Mouse (Mus musculus) olfactory bulb, adult 2 months (tissue): ENCODE data around the gene Vil1.
"Not testable (repeated sequence)": the region's sequence is repeated elsewhere in the genome, so short reads cannot be mapped to it uniquely, and the experiment has no call there.

Source experiments
- CTCF ChIP-seq: fragments of 200-500 bp; IDR thresholded peaks from 2 replicates; pipeline ENCODE4 v1.5.1; 2012; ENCODE audit warnings: low read depth, mild to moderate bottlenecking, low read length, moderate library complexity; ENCODE audit not compliant: insufficient read depth
- POLR2A ChIP-seq: fragments of 200-500 bp; IDR thresholded peaks from 2 replicates; pipeline ENCODE4 v1.6.1; 2012; ENCODE audit warnings: mild to moderate bottlenecking, low read depth, low read length, moderate library complexity; ENCODE audit not compliant: insufficient read depth

GRCm38 (mm10) chr1:74396456-74397222 is 12.5 kb upstream of the Vil1 start:
- not testable (repeated sequence) for TF ChIP-seq CTCF, POLR2A
